Mouse (Mus musculus): ENCODE results near the gene Trim31.

- TF ChIP-seq CTCF (IDR thresholded peaks at IDR 0.05; ENCODE audit: control insufficient read depth, insufficient read depth, insufficient read length) (no peak), MAX (IDR thresholded peaks at IDR 0.05) (no peak), MYOG (IDR thresholded peaks at IDR 0.05; ENCODE audit: control insufficient read depth, extremely low read depth, insufficient read length) (no peak), CEBPB (IDR thresholded peaks at IDR 0.05; ENCODE audit: low read depth) (no peak)
Observed at GRCm38 (mm10) chr17:36938056-36938455, 40.1 kb downstream of the Trim31 start.

Data from C2C12 (cell line).